Mouse (Mus musculus): Measurements from ENCODE around the gene Ces3a. TPM values are rescaled to one million over a fixed set of nuclear protein-coding genes. Genes with fewer than 3 reads are reported as not detected.

Gene Ces3a
- polyA plus RNA-seq (2015; fragmentation: Nextera tagmentation; extraction: Ambion mirVana): not detected in 2 replicates

GRCm38 (mm10) chr8:105048371-105048854 is at the start of gene Ces3a:
Gene Ces3a, plus strand, starts transcription at chr8:105048601.
- Histone ChIP-seq H3K9ac (replicated peaks) (no peak within 1 kb of the TSS), H3K4me3 (no peak within 1 kb of the TSS), H3K4me1 (no peaks in the 10 kb centered on the region), H3K27ac (replicated peaks) (no peak within 1 kb of the TSS), H3K36me3 (no peaks in the 10 kb centered on the region), H3K9me3 (no peaks in the 10 kb centered on the region), H3K27me3 (no peaks in the 10 kb centered on the region), H3K4me2 (replicated peaks) (no peak within 1 kb of the TSS)
- no peak for ATAC-seq (replicated peaks)
- 73% methylated on average over 3 of the region's 3 CpGs for WGBS

- Histone ChIP-seq H3K9me3 (no peaks in the 10 kb centered on the region), H3K4me3 (no peak overlapping the region), H3K9ac (replicated peaks) (no peak overlapping the region), H3K4me2 (replicated peaks) (no peak overlapping the region), H3K27me3 (no peaks in the 10 kb centered on the region), H3K4me1 (no peaks in the 10 kb centered on the region), H3K27ac (replicated peaks) (no peak overlapping the region), H3K36me3 (no peaks in the 10 kb centered on the region)
- ATAC-seq (replicated peaks): no peak
- 88% methylated on average over 6 of the region's 6 CpGs for WGBS
Measured at GRCm38 (mm10) chr8:104999183-104999582, 49.2 kb upstream of the Ces3a start.

GRCm38 (mm10) chr8:105000586-105000985 is 47.8 kb upstream of the Ces3a start, which contains the start of gene Ces2h:
Gene Ces2h, plus strand, starts transcription at chr8:105000853.
- Histone ChIP-seq H3K27me3 (no peaks in the 10 kb centered on the region), H3K4me1 (no peaks in the 10 kb centered on the region)
- WGBS: 83% methylated on average over 7 of the region's 7 CpGs

GRCm38 (mm10) chr8:105010000-105010399 is 38.4 kb upstream of the Ces3a start:
- Histone ChIP-seq H3K9me3 (no peaks in the 10 kb centered on the region), H3K27ac (replicated peaks) (no peak overlapping the region), H3K36me3 (no peaks in the 10 kb centered on the region), H3K27me3 (no peaks in the 10 kb centered on the region), H3K4me3 (no peak overlapping the region), H3K9ac (replicated peaks) (no peak overlapping the region), H3K4me2 (replicated peaks) (no peak overlapping the region), H3K4me1 (no peaks in the 10 kb centered on the region)
- WGBS: 93% methylated on average over 2 of the region's 2 CpGs
- ATAC-seq (replicated peaks): no peak

More at GRCm38 (mm10) chr8:105000586-105000985, 47.8 kb upstream of the Ces3a start, which contains the start of gene Ces2h:
- Histone ChIP-seq H3K9ac (replicated peaks) (no peak within 1 kb of the TSS), H3K27ac (replicated peaks) (no peak within 1 kb of the TSS), H3K9me3 (no peaks in the 10 kb centered on the region), H3K36me3 (no peaks in the 10 kb centered on the region), H3K4me3 (no peak within 1 kb of the TSS), H3K4me2 (replicated peaks) (no peak within 1 kb of the TSS)
- ATAC-seq (replicated peaks): no peak

GRCm38 (mm10) chr8:105011136-105011535 is 37.3 kb upstream of the Ces3a start:
- WGBS: 79% methylated on average over 12 of the region's 12 CpGs
- no peak for ATAC-seq (replicated peaks)
- H3K9ac ChIP-seq (replicated peaks): no peak overlapping the region
- no peaks in the 10 kb centered on the region for H3K4me1 ChIP-seq
- no peak overlapping the region for H3K27ac ChIP-seq (replicated peaks)
- H3K4me2 ChIP-seq (replicated peaks): no peak overlapping the region
- H3K9me3 ChIP-seq: no peaks in the 10 kb centered on the region
- H3K36me3 ChIP-seq: no peaks in the 10 kb centered on the region
- H3K4me3 ChIP-seq: no peak overlapping the region
- H3K27me3 ChIP-seq: no peaks in the 10 kb centered on the region

- Histone ChIP-seq H3K27me3 (no peaks in the 10 kb centered on the region), H3K36me3 (no peaks in the 10 kb centered on the region), H3K4me3 (no peak overlapping the region), H3K9me3 (no peaks in the 10 kb centered on the region), H3K4me1 (no peaks in the 10 kb centered on the region), H3K9ac (replicated peaks) (no peak overlapping the region), H3K4me2 (replicated peaks) (no peak overlapping the region), H3K27ac (replicated peaks) (no peak overlapping the region)
- 90% methylated on average over 5 of the region's 5 CpGs for WGBS
- no peak for ATAC-seq (replicated peaks)
Measured at GRCm38 (mm10) chr8:105014391-105014790, 34.0 kb upstream of the Ces3a start.

- ATAC-seq (replicated peaks): no peak
- Histone ChIP-seq H3K27me3 (no peaks in the 10 kb centered on the region), H3K4me1 (no peaks in the 10 kb centered on the region), H3K4me3 (no peak overlapping the region), H3K27ac (replicated peaks) (no peak overlapping the region), H3K4me2 (replicated peaks) (no peak overlapping the region), H3K9me3 (no peaks in the 10 kb centered on the region), H3K36me3 (no peaks in the 10 kb centered on the region), H3K9ac (replicated peaks) (no peak overlapping the region)
- WGBS: 88% methylated on average over 1 of the region's 1 CpGs
Measured at GRCm38 (mm10) chr8:105021954-105022353, 26.4 kb upstream of the Ces3a start.

GRCm38 (mm10) chr8:105023087-105023486 is 25.3 kb upstream of the Ces3a start:
- no peaks in the 10 kb centered on the region for H3K36me3 ChIP-seq
- H3K9me3 ChIP-seq: no peaks in the 10 kb centered on the region
- H3K27ac ChIP-seq (replicated peaks): no peak overlapping the region
- no peak overlapping the region for H3K4me2 ChIP-seq (replicated peaks)
- ATAC-seq (replicated peaks): no peak
- H3K27me3 ChIP-seq: no peaks in the 10 kb centered on the region
- no peaks in the 10 kb centered on the region for H3K4me1 ChIP-seq
- WGBS: 43% methylated on average over 1 of the region's 1 CpGs
- H3K4me3 ChIP-seq: no peak overlapping the region
- no peak overlapping the region for H3K9ac ChIP-seq (replicated peaks)

- H3K4me1 ChIP-seq: no peaks in the 10 kb centered on the region
- no peak overlapping the region for H3K4me3 ChIP-seq
- H3K27me3 ChIP-seq: no peaks in the 10 kb centered on the region
- no peak overlapping the region for H3K4me2 ChIP-seq (replicated peaks)
- no peak for ATAC-seq (replicated peaks)
- 80% methylated on average over 2 of the region's 2 CpGs for WGBS
- H3K36me3 ChIP-seq: no peaks in the 10 kb centered on the region
- no peak overlapping the region for H3K27ac ChIP-seq (replicated peaks)
- H3K9me3 ChIP-seq: no peaks in the 10 kb centered on the region
- no peak overlapping the region for H3K9ac ChIP-seq (replicated peaks)
Measured at GRCm38 (mm10) chr8:105025050-105025449, 23.4 kb upstream of the Ces3a start.

GRCm38 (mm10) chr8:105043510-105043909 is 4.9 kb upstream of the Ces3a start:
- Histone ChIP-seq H3K4me1 (no peaks in the 10 kb centered on the region), H3K9me3 (no peaks in the 10 kb centered on the region), H3K4me2 (replicated peaks) (no peak overlapping the region), H3K27ac (replicated peaks) (no peak overlapping the region), H3K27me3 (no peaks in the 10 kb centered on the region), H3K36me3 (no peaks in the 10 kb centered on the region), H3K4me3 (no peak overlapping the region), H3K9ac (replicated peaks) (no peak overlapping the region)
- ATAC-seq (replicated peaks): no peak
- 69% methylated on average over 1 of the region's 1 CpGs for WGBS

GRCm38 (mm10) chr8:105045824-105046401 is 2.5 kb upstream of the Ces3a start:
- Histone ChIP-seq H3K27me3 (no peaks in the 10 kb centered on the region), H3K4me2 (replicated peaks) (no peak overlapping the region), H3K36me3 (no peaks in the 10 kb centered on the region), H3K4me1 (no peaks in the 10 kb centered on the region), H3K9ac (replicated peaks) (no peak overlapping the region), H3K4me3 (no peak overlapping the region), H3K27ac (replicated peaks) (no peak overlapping the region), H3K9me3 (no peaks in the 10 kb centered on the region)
- no peak for ATAC-seq (replicated peaks)
- 92% methylated on average over 3 of the region's 3 CpGs for WGBS

- Histone ChIP-seq H3K4me3 (no peak overlapping the region), H3K4me2 (replicated peaks) (no peak overlapping the region), H3K36me3 (no peaks in the 10 kb centered on the region), H3K9me3 (no peaks in the 10 kb centered on the region), H3K9ac (replicated peaks) (no peak overlapping the region), H3K27me3 (no peaks in the 10 kb centered on the region), H3K4me1 (no peaks in the 10 kb centered on the region), H3K27ac (replicated peaks) (no peak overlapping the region)
- 95% methylated on average over 4 of the region's 4 CpGs for WGBS
- no peak for ATAC-seq (replicated peaks)
Measured at GRCm38 (mm10) chr8:105056211-105056610, 7.8 kb downstream of the Ces3a start.

GRCm38 (mm10) chr8:105060056-105060455 is 11.7 kb downstream of the Ces3a start:
- Histone ChIP-seq H3K9me3 (no peaks in the 10 kb centered on the region; the same call in 1 of the 2 replicates), H3K9ac (replicated peaks) (no peak overlapping the region), H3K27me3 (no peaks in the 10 kb centered on the region), H3K4me3 (no peak overlapping the region), H3K27ac (replicated peaks) (no peak overlapping the region), H3K4me2 (replicated peaks) (no peak overlapping the region), H3K4me1 (no peaks in the 10 kb centered on the region), H3K36me3 (no peaks in the 10 kb centered on the region)
- no peak for ATAC-seq (replicated peaks)

All from forebrain, embryonic 15.5 days (tissue).